Mouse (Mus musculus): ENCODE measurements around the gene Kptn. TPM values are rescaled to one million over a fixed set of nuclear protein-coding genes. Genes with fewer than 3 reads are reported as not detected.

Kptn gene
- polyA plus RNA-seq, 1 experiment from 2014 or later, result 31.2 TPM

DNA sequence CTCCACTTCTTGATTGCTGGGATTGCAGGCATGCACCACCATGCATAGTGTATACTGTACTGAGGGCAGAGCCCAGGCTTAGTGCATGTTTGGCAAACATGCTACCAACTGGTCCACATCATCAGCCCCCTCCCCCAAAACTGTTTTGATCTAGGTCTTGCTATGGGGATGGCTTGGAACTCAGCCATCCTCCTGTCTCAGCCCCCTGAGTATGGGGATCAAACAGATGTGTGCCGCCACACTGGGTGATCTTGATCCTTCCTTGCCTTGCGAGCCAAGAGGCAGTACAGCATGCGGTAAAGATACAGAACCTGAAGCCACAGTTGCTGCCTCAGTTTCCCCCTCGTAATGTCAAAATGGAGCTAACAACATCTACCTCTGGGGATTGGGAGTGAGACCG is 9.2 kb downstream of the Kptn start:
- H3K36me3 ChIP-seq (ENCODE audit: control insufficient read depth, insufficient read depth, low read length), result peaks cover 12% of the 10 kb centered on the region
- H3K4me2 ChIP-seq (replicated peaks; ENCODE audit: low read depth, low read length), result peak overlapping the region; percentile 66; the same call in 1 of the 2 replicates
- no peak overlapping the region for H3K4me3 ChIP-seq (ENCODE audit: low read depth, low read length)
- peak overlapping the region; percentile 75 for H3K27ac ChIP-seq (ENCODE audit: low read length)
- ATAC-seq (ENCODE audit: insufficient number of reproducible peaks, insufficient read depth, low FRiP score, low read depth), result no peak
- 58% methylated on average over 5 of the region's 5 CpGs for WGBS
- H3K4me1 ChIP-seq (ENCODE audit: control insufficient read depth, insufficient read depth, low read length), result peaks cover 10% of the 10 kb centered on the region; the same call in 1 of the 2 replicates
- no peaks in the 10 kb centered on the region for H3K27me3 ChIP-seq (ENCODE audit: control insufficient read depth, insufficient read depth, low read length)
- H3K9me3 ChIP-seq (ENCODE audit: control insufficient read depth, low read depth, low read length), result no peaks in the 10 kb centered on the region
- no peak overlapping the region for H3K9ac ChIP-seq (replicated peaks; ENCODE audit: low read depth, low read length)

DNA sequence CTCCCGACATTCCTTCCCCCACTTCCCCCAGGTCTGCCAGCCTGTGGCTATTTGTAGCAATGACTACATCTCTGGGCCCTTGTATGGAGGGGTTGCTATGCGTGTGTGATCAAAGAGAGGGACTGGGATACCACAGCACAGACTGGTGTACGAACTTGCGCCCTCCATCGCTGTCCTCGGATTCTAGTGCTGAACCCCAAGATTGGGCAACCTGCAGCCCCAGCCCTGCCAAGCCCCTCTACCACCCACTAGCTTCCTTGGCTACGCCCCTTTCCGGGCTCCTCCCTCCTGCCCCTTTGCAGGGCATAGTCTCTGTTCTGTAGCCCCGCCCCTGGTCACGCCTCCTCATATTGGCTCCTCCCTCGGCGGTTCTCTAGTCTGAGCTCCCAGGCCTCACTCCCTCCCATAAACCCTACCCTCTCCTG is 9.7 kb downstream of the Kptn start, which contains the start of gene Slc8a2:
Slc8a2 (plus strand) TSS at position 406 of the 425 bp plus-strand sequence.
- WGBS, result 2% methylated on average over 12 of the region's 12 CpGs
- peak within 1 kb of the TSS; percentile 66 for H3K4me2 ChIP-seq (replicated peaks; ENCODE audit: low read depth, low read length)
- peak; percentile 87 for ATAC-seq (ENCODE audit: insufficient number of reproducible peaks, insufficient read depth, low FRiP score, low read depth)

DNA sequence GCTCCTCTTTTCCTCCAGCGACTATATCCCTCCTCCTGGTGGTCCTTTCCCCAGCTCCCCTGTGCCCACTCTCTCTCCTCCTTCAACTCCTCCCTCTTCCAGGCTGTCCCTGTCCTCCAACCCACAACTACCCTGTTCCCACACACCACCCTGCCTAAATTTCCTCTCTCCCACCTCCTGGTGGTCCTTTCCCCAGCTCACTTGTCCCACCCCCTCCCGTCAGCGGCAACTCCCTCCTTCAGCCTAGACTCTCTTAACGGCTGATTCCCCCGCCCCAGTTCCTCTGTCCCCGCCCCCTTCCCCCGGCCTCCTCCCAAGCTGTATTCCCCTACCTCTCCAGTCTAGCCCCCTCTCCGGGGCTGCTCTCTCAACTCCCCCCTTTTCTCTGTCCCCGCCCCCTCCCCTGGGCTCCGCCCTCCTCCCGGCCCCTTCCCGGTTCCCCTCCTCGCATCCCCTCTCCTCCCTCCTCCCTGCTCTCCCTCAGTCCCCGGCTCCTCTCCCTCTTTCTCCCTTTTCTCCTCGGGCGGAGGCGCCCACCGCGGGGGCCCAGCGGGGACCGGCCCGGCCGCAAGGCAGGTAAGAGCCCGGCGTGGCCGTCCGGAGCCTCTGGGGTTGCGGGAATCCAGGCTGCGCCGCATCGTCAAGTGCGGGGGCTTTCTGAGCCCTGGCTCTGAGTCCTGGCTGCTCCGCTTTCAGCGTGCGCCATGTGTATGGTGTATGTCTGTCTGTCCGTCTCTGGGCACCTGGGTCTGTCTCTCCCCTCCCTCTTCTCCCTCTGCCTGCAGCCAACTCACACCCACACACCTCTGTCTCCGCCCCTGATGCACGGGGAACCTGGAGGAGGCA is 10.4 kb downstream of the Kptn start:
- 1% methylated on average over 37 of the region's 38 CpGs for WGBS
- Histone ChIP-seq H3K4me1 (ENCODE audit: control insufficient read depth, insufficient read depth, low read length) (peaks cover 10% of the 10 kb centered on the region; the same call in 1 of the 2 replicates), H3K4me2 (replicated peaks; ENCODE audit: low read depth, low read length) (peak overlapping the region; percentile 66), H3K4me3 (ENCODE audit: low read depth, low read length) (peak overlapping the region; percentile 53), H3K9ac (replicated peaks; ENCODE audit: low read depth, low read length) (peak overlapping the region; percentile 40), H3K27me3 (ENCODE audit: control insufficient read depth, insufficient read depth, low read length) (no peaks in the 10 kb centered on the region), H3K36me3 (ENCODE audit: control insufficient read depth, insufficient read depth, low read length) (peaks cover 4% of the 10 kb centered on the region), H3K27ac (ENCODE audit: low read length) (peak overlapping the region; percentile 75), H3K9me3 (ENCODE audit: control insufficient read depth, low read depth, low read length) (no peaks in the 10 kb centered on the region)
- peak; percentile 83 for ATAC-seq (ENCODE audit: insufficient number of reproducible peaks, insufficient read depth, low FRiP score, low read depth)

More for the DNA sequence above, 9.7 kb downstream of the Kptn start, which contains the start of gene Slc8a2:
- peak within 1 kb of the TSS; percentile 75 for H3K27ac ChIP-seq (ENCODE audit: low read length)
- no peaks in the 10 kb centered on the region for H3K27me3 ChIP-seq (ENCODE audit: control insufficient read depth, insufficient read depth, low read length)
- H3K9me3 ChIP-seq (ENCODE audit: control insufficient read depth, low read depth, low read length), result no peaks in the 10 kb centered on the region
- H3K4me3 ChIP-seq (ENCODE audit: low read depth, low read length), result peak within 1 kb of the TSS; percentile 53
- H3K4me1 ChIP-seq (ENCODE audit: control insufficient read depth, insufficient read depth, low read length), result peaks cover 10% of the 10 kb centered on the region; the same call in 1 of the 2 replicates
- peak within 1 kb of the TSS; percentile 40 for H3K9ac ChIP-seq (replicated peaks; ENCODE audit: low read depth, low read length)
- peaks cover 9% of the 10 kb centered on the region for H3K36me3 ChIP-seq (ENCODE audit: control insufficient read depth, insufficient read depth, low read length)

DNA sequence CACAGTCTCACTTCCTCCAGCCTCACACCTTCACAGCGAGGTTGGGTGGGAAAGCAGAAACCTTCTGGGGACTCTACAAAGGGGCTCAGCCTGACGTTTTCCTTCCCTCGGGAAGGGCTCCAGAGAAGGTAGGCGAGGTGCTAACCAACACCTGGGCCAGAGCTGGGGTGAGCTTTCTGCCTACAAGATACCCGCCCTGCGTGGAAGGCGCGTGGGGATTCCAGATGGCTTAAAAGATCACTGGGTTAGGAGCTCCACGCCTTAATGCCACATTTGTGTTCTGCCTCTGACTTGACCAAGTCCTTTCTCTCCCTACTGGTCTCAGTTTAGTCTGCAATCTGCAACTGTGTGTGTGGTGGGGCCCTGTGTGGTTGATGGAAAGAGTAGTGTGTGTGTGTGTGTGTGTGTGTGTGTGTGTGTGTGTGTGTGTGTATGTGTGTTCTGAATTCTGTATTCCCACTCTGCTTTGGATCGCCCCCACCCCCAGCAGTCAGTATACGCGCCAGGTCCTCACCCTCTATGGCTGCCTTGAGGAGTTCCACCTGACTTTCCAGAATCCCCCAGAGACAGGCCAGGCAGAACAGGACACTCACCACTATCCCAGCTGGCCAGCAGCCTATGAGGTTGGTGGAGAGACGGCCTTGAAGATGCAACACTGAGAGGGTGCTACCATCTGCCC is 11.4 kb downstream of the Kptn start:
- no peaks in the 10 kb centered on the region for H3K9me3 ChIP-seq (ENCODE audit: control insufficient read depth, low read depth, low read length)
- WGBS, result 21% methylated on average over 13 of the region's 13 CpGs

DNA sequence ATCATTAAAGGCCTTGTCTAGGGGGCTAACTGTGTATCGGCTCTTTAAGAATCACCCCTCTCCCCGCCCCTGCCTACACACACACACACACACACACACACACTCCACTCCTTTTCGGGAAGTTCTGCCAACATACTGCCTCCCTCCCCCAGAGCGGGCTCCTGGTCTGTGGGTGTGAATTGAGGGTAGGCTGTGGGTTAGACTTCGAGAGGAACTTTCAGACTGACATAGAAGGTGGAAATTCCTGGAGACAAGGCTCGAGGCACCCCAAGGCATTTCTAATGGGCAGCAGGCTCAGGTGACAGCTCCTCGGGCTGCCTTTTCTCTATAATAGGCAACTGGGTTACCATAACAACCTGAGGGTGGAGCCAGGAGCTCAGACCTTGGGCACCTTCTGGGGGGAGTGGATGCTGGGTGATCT is 12.5 kb downstream of the Kptn start:
- no peak overlapping the region for H3K4me3 ChIP-seq (ENCODE audit: low read depth, low read length)
- no peak overlapping the region for H3K9ac ChIP-seq (replicated peaks; ENCODE audit: low read depth, low read length)
- no peak overlapping the region for H3K27ac ChIP-seq (ENCODE audit: low read length)
- no peak for ATAC-seq (ENCODE audit: insufficient number of reproducible peaks, insufficient read depth, low FRiP score, low read depth)
- 11% methylated on average over 7 of the region's 7 CpGs for WGBS
- H3K9me3 ChIP-seq (ENCODE audit: control insufficient read depth, low read depth, low read length), result no peaks in the 10 kb centered on the region
- 0 out of 2 replicates have a peak overlapping the region, but pooled peaks have one; percentile 16 for H3K4me2 ChIP-seq (replicated peaks; ENCODE audit: low read depth, low read length)
- H3K27me3 ChIP-seq (ENCODE audit: control insufficient read depth, insufficient read depth, low read length), result no peaks in the 10 kb centered on the region
- peaks cover 10% of the 10 kb centered on the region; the same call in 1 of the 2 replicates for H3K4me1 ChIP-seq (ENCODE audit: control insufficient read depth, insufficient read depth, low read length)
- H3K36me3 ChIP-seq (ENCODE audit: control insufficient read depth, insufficient read depth, low read length), result peaks cover 3% of the 10 kb centered on the region

More for the DNA sequence above, 11.4 kb downstream of the Kptn start:
- Histone ChIP-seq H3K4me1 (ENCODE audit: control insufficient read depth, insufficient read depth, low read length) (peaks cover 10% of the 10 kb centered on the region; the same call in 1 of the 2 replicates), H3K9ac (replicated peaks; ENCODE audit: low read depth, low read length) (peak overlapping the region; percentile 40; the same call in 1 of the 2 replicates), H3K27ac (ENCODE audit: low read length) (no peak overlapping the region), H3K27me3 (ENCODE audit: control insufficient read depth, insufficient read depth, low read length) (no peaks in the 10 kb centered on the region), H3K4me3 (ENCODE audit: low read depth, low read length) (peak overlapping the region; percentile 53), H3K36me3 (ENCODE audit: control insufficient read depth, insufficient read depth, low read length) (peaks cover 4% of the 10 kb centered on the region), H3K4me2 (replicated peaks; ENCODE audit: low read depth, low read length) (peak overlapping the region; percentile 66)
- ATAC-seq (ENCODE audit: insufficient number of reproducible peaks, insufficient read depth, low FRiP score, low read depth), result no peak

DNA sequence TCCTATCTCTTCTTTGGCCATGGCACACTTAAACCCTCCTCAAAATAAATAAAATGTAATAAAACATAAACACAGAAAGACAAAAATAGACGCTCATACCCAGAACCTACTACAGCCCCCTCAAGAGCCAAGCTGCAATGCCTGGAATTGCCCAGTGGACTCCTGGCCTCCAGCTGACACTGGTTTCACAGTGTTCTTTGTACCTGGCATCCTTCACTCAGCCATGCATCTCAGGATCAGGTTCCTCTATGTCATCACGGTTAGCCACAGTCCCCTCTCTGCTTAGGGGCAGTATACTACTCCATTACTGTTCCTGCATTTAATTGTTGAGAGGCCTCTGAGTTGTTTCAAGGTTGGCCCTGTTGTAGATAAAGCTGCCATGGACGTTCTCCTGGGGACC is 13.2 kb downstream of the Kptn start:
- peaks cover 10% of the 10 kb centered on the region; the same call in 1 of the 2 replicates for H3K4me1 ChIP-seq (ENCODE audit: control insufficient read depth, insufficient read depth, low read length)
- no peak for ATAC-seq (ENCODE audit: insufficient number of reproducible peaks, insufficient read depth, low FRiP score, low read depth)
- no peaks in the 10 kb centered on the region for H3K9me3 ChIP-seq (ENCODE audit: control insufficient read depth, low read depth, low read length)
- H3K4me3 ChIP-seq (ENCODE audit: low read depth, low read length), result no peak overlapping the region
- H3K4me2 ChIP-seq (replicated peaks; ENCODE audit: low read depth, low read length), result no peak overlapping the region
- no peaks in the 10 kb centered on the region for H3K27me3 ChIP-seq (ENCODE audit: control insufficient read depth, insufficient read depth, low read length)
- no peak overlapping the region for H3K9ac ChIP-seq (replicated peaks; ENCODE audit: low read depth, low read length)
- H3K36me3 ChIP-seq (ENCODE audit: control insufficient read depth, insufficient read depth, low read length), result no peaks in the 10 kb centered on the region
- H3K27ac ChIP-seq (ENCODE audit: low read length), result no peak overlapping the region
- 57% methylated on average over 3 of the region's 3 CpGs for whole genome bisulfite sequencing

DNA sequence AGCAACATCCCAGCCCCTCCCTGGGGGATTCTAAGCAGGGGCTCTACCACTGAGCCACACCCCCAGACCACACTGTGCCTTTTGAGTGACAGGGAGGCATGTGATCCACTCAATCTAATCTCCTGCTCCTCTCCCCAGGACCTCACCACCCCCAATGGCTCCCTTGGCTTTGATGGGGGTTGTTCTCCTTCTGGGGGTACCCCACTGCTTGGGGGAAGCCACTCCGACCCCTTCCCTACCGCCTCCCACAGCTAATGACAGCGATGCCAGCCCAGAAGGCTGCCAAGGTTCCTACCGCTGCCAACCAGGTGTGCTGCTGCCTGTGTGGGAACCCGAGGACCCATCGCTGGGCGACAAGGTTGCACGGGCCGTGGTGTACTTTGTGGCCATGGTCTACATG is 14.0 kb downstream of the Kptn start:
- 93% methylated on average over 9 of the region's 9 CpGs for WGBS

DNA sequence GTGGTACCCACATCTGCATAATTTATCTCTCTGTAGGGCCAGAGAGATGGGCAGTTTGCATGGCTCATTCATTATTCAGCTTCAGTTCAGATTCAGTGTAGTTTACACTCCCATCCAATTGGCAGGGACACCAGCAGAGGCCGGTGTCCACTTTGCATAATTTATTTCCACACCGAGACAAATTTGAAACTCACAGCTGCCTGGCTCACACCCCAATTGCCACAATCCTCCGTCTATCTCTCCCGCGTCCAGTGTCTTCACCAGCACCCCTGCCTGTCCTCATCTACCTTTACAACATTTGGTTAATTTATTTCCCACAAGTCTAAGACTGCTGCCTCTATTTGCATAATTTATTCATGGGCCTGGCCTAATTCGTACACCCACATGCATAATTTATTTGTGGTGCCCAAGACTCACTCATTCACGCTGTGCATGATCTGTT is 15.3 kb downstream of the Kptn start:
- Histone ChIP-seq H3K36me3 (ENCODE audit: control insufficient read depth, insufficient read depth, low read length) (no peaks in the 10 kb centered on the region; the same call in 1 of the 2 replicates), H3K4me2 (replicated peaks; ENCODE audit: low read depth, low read length) (no peak overlapping the region), H3K4me3 (ENCODE audit: low read depth, low read length) (no peak overlapping the region), H3K4me1 (ENCODE audit: control insufficient read depth, insufficient read depth, low read length) (peaks cover 5% of the 10 kb centered on the region; the same call in 1 of the 2 replicates), H3K27me3 (ENCODE audit: control insufficient read depth, insufficient read depth, low read length) (no peaks in the 10 kb centered on the region), H3K9ac (replicated peaks; ENCODE audit: low read depth, low read length) (no peak overlapping the region), H3K9me3 (ENCODE audit: control insufficient read depth, low read depth, low read length) (no peaks in the 10 kb centered on the region), H3K27ac (ENCODE audit: low read length) (no peak overlapping the region)
- WGBS, result 79% methylated on average over 7 of the region's 7 CpGs
- ATAC-seq (ENCODE audit: insufficient number of reproducible peaks, insufficient read depth, low FRiP score, low read depth), result no peak

More for the DNA sequence above, 14.0 kb downstream of the Kptn start:
- Histone ChIP-seq H3K9ac (replicated peaks; ENCODE audit: low read depth, low read length) (no peak overlapping the region), H3K4me1 (ENCODE audit: control insufficient read depth, insufficient read depth, low read length) (peaks cover 10% of the 10 kb centered on the region; the same call in 1 of the 2 replicates), H3K27me3 (ENCODE audit: control insufficient read depth, insufficient read depth, low read length) (no peaks in the 10 kb centered on the region), H3K9me3 (ENCODE audit: control insufficient read depth, low read depth, low read length) (no peaks in the 10 kb centered on the region), H3K36me3 (ENCODE audit: control insufficient read depth, insufficient read depth, low read length) (no peaks in the 10 kb centered on the region), H3K4me2 (replicated peaks; ENCODE audit: low read depth, low read length) (no peak overlapping the region), H3K27ac (ENCODE audit: low read length) (no peak overlapping the region), H3K4me3 (ENCODE audit: low read depth, low read length) (no peak overlapping the region)
- no peak for ATAC-seq (ENCODE audit: insufficient number of reproducible peaks, insufficient read depth, low FRiP score, low read depth)

Measured in stomach, embryonic 14.5 days (tissue).